Mouse (Mus musculus) neutrophil, adult 83 days (primary cell): ENCODE measurements around the gene Gm3424. TPM values are rescaled to one million over a fixed set of nuclear protein-coding genes. Genes with fewer than 3 reads are reported as not detected.

Experiments
- total RNA-seq, 2 experiments: library from RNA; stranded (reverse); gene quantifications; one replicate each; pipeline ENCODE4 v1.2.4; 2023

Gene Gm3424
- not detected for total RNA-seq

GRCm38 (mm10) chr14:5830229-5830628 lies at the start of gene Gm3424:
Gene Gm3424, minus strand, starts transcription at chr14:5830329.

GRCm38 (mm10) chr14:5807882-5808281 lies 22.2 kb downstream of the Gm3424 start, which contains the start of gene Gm3383:
Gene Gm3383, minus strand, starts transcription at chr14:5807982.

Other genes with a start within 250 kb of the Gm3424 start
- not detected for gene Gm8265, start 197.3 kb downstream of the Gm3424 start, total RNA-seq
- gene Gm9603, start 142.9 kb downstream of the Gm3424 start, total RNA-seq: not detected
- gene Gm3373, start 88.8 kb downstream of the Gm3424 start, total RNA-seq: not detected
- not detected for gene Gm3383, start 22.3 kb downstream of the Gm3424 start, total RNA-seq
- not detected for gene Gm8237, start 50.1 kb upstream of the Gm3424 start, total RNA-seq
- gene Gm3248, start 131.4 kb upstream of the Gm3424 start, total RNA-seq: not detected
- gene Gm3453, start 148.8 kb upstream of the Gm3424 start, total RNA-seq: not detected
- gene Gm6337, start 227.9 kb upstream of the Gm3424 start, total RNA-seq: not detected